Mouse (Mus musculus) natural killer cell, adult 2 months (primary cell): ENCODE results near the gene Rbm33.

Experiments
- DNase-seq, 2 experiments: peaks; one replicate each; pipeline ENCODE4 v3.0.0; 2022; ENCODE audit warnings: low spot score in 2 of 2

The Rbm33 gene

GRCm38 (mm10) chr5:28324457-28324856 lies 7.5 kb downstream of the Rbm33 start:
- no peak for DNase-seq

- DNase-seq: peak; percentile 31 to 76
Observed at GRCm38 (mm10) chr5:28329024-28329806, 12.3 kb downstream of the Rbm33 start.

- DNase-seq: no peak
Observed at GRCm38 (mm10) chr5:28333731-28334130, 16.8 kb downstream of the Rbm33 start.

GRCm38 (mm10) chr5:28351857-28352513 lies 35.1 kb downstream of the Rbm33 start:
- no peak for DNase-seq

GRCm38 (mm10) chr5:28355614-28356013 lies 38.7 kb downstream of the Rbm33 start:
- no peak for DNase-seq

- DNase-seq: no peak
Observed at GRCm38 (mm10) chr5:28360745-28361144, 43.8 kb downstream of the Rbm33 start.

GRCm38 (mm10) chr5:28368056-28368455 lies 51.1 kb downstream of the Rbm33 start:
- no peak for DNase-seq

GRCm38 (mm10) chr5:28370836-28371235 lies 53.9 kb downstream of the Rbm33 start:
- no peak for DNase-seq

- no peak for DNase-seq
Observed at GRCm38 (mm10) chr5:28372172-28372664, 55.3 kb downstream of the Rbm33 start.

GRCm38 (mm10) chr5:28373498-28374427 lies 56.8 kb downstream of the Rbm33 start:
- no peak for DNase-seq

GRCm38 (mm10) chr5:28377299-28377698 lies 60.4 kb downstream of the Rbm33 start:
- no peak for DNase-seq

- no peak for DNase-seq
Observed at GRCm38 (mm10) chr5:28382289-28382688, 65.4 kb downstream of the Rbm33 start.

- no peak for DNase-seq
Observed at GRCm38 (mm10) chr5:28386783-28387182, 69.9 kb downstream of the Rbm33 start.

- no peak for DNase-seq
Observed at GRCm38 (mm10) chr5:28387531-28388179, 70.7 kb downstream of the Rbm33 start.

- DNase-seq: peak; percentile 27 to 60
Observed at GRCm38 (mm10) chr5:28388184-28388583, 71.3 kb downstream of the Rbm33 start.

GRCm38 (mm10) chr5:28390189-28390588 lies 73.3 kb downstream of the Rbm33 start:
- no peak for DNase-seq

- DNase-seq: no peak
Observed at GRCm38 (mm10) chr5:28397344-28397743, 80.4 kb downstream of the Rbm33 start.

GRCm38 (mm10) chr5:28398736-28399135 lies 81.8 kb downstream of the Rbm33 start:
- DNase-seq: no peak

- DNase-seq: no peak
Observed at GRCm38 (mm10) chr5:28399451-28400115, 82.7 kb downstream of the Rbm33 start.

- peak; percentile 39 to 41 for DNase-seq
Observed at GRCm38 (mm10) chr5:28402756-28403155, 85.8 kb downstream of the Rbm33 start.

- DNase-seq: no peak
Observed at GRCm38 (mm10) chr5:28406662-28407061, 89.7 kb downstream of the Rbm33 start.
